Mouse (Mus musculus) MN1 (cell line): ENCODE results near the gene En2.

ENCODE experiments used
- DNase-seq: peaks from one replicate; pipeline ENCODE4 v3.0.0-alpha.2; 2016; ENCODE audit warnings: low spot score

The En2 gene

GRCm38 (mm10) chr5:28159891-28160470, 5.5 kb upstream of the En2 start:
- DNase-seq, result no peak

DNA sequence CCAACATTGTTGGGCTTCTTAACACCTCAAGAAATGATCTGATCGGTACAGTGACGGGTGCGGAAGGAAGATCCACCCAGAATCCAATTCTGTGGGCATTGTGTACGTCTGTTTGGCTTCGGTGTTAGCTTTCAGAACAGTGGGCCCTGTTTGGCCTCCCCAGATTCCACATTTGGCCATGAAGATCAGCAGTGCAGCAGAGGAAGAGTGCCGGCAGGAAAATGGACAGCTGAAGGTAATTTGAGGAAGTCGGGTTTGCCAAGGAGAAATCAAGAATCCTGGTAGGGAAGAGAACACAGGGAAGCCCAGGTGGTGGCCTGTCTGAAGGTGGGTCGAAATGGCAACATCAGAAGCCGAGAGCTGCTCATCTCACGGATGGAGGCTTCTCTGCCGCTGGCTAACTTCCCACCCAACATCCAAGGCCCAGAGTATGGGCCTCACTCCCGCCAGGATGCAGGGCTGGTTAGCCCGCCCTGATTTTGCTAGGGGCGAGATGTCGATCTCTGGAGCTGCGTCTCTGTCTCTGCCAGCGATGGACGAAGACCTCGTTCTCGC, 4.0 kb upstream of the En2 start:
- no peak for DNase-seq

DNA sequence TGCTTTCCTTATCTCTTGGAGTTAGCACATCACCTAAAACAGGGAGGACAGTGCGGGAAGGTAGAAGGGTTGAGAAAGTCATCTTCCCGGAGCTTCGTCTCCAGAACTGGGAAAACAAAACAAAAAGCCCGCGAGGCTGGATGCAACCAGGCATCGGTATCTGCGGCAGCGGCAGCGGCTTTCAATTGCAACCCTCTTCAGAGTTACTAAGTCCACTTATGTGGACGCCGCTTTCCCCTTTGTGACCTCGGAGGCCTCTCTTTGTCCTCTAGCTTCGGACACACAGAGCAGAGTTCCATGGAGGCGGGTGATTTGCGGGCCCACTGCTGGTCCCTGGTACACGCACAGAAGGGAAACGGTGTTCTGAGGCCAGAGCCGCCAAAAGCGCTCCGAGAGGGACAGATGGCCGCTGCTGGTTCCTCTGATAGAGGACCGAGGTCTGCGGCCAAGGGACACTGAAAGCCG, 3.5 kb upstream of the En2 start:
- DNase-seq, result no peak

DNA sequence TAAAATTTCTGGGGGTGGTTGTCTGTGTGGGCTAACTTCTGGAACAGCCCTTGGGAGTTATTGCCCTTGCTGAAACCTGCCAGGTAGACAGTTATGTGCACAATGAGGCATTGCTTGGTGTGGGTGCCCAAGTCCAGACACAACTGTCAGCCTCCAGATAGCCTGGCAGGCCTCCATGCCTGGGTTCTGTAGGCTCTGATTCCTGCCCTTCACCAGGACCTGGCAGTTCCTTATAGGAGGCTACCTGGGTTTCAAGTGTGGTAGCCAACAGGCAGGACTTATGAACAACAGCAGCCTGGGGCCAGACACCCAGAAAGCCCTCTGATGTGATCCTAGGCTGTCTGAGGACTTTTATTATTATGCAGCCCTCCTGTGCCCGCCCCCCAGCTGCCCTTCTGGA, 1.6 kb upstream of the En2 start:
- DNase-seq, result no peak

DNA sequence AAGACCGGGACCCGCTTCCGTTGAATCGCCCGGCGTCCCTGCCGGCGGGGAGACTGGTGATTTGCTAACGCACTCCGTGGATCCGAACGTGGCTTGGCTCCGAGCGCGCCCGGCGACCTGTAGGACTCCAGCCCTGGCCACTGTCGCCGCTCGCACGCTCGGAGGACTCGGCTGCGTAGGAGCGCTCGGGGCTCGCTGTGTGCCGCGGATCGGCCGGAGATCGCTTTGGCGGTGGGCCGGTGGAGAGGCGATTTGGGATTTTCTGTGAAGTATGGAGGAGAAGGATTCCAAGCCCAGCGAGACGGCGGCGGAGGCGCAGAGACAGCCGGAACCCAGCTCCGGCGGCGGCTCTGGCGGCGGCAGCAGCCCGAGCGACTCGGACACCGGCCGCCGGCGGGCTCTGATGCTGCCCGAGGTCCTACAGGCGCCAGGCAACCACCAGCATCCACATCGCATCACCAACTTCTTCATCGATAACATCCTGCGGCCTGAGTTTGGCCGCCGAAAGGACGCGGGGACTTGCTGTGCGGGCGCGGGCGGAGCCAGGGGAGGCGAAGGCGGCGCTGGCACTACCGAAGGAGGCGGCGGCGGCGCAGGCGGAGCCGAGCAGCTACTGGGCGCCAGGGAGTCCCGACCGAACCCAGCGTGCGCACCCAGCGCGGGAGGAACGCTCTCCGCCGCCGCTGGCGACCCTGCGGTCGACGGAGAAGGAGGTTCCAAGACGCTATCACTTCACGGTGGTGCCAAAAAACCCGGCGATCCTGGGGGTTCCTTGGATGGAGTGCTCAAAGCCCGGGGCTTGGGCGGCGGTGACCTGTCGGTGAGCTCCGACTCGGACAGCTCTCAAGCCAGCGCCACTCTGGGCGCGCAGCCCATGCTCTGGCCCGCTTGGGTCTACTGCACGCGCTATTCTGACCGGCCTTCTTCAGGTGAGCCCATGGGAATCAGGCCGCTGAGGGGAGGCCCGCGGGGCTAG, 1.1 kb downstream of the En2 start:
- DNase-seq, result no peak

GRCm38 (mm10) chr5:28167611-28168252, 2.2 kb downstream of the En2 start:
- DNase-seq, result no peak

DNA sequence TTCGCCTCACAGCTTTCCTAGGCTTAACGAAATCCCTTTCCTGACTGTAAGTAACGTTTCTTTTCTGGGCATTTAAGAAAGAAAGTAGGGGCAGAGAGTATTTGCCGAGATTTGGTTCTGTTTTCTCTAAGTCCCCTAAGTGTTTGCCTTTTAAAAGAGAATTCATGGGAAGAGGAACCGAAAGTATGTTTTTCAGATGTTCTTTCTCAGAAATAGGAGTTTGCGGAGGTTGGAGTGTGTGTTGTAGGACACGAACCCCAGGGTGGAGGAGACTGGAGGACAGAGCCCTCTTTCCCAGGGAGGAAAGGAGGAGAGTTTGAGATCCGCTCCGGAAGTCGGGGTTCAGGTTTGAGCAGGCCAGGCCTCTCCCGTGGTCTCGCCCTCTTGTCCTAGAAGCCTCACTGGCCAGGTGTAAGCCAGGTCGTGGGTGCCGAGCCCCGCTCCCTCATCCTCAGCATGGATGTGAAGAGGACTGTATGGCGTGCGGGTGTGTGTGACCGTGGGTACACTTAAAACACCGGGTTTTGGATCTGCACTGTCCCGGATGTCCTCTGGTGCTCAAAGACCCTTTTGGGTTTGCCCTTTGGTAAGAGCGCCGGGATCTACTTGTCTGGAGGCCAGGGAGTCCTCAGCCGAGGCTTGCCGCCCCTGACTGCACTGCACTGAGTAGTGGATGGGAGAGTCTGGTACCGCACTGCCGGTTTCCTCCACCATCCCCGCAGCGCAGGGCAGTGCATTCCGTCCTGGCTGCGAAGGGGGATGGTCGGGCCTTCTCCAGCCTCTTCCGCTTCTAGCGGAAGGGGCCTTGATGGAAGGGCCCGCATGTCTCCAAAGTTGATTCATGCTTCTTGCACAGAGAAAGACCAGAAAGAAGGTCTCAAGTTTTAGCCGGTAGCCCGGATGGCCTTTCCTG, 3.0 kb downstream of the En2 start:
- no peak for DNase-seq

DNA sequence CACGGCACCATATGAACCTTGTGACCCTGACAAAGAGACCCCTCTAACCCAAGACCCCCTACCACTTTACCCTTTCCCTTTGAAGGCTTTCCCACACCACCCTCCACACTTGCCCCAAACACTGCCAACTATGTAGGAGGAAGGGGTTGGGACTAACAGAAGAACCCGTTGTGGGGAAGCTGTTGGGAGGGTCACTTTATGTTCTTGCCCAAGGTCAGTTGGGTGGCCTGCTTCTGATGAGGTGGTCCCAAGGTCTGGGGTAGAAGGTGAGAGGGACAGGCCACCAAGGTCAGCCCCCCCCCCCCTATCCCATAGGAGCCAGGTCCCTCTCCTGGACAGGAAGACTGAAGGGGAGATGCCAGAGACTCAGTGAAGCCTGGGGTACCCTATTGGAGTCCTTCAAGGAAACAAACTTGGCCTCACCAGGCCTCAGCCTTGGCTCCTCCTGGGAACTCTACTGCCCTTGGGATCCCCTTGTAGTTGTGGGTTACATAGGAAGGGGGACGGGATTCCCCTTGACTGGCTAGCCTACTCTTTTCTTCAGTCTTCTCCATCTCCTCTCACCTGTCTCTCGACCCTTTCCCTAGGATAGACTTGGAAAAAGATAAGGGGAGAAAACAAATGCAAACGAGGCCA, 3.8 kb downstream of the En2 start:
- DNase-seq, result no peak

DNA sequence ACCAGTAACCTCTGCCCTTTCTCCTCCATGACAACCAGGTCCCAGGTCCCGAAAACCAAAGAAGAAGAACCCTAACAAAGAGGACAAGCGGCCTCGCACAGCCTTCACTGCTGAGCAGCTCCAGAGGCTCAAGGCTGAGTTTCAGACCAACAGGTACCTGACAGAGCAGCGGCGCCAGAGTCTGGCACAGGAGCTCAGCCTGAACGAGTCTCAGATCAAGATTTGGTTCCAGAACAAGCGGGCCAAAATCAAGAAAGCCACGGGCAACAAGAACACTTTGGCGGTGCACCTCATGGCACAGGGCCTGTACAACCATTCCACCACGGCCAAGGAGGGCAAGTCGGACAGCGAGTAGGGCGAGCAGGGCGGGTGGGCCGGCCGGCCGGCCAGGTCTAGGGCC, 4.6 kb downstream of the En2 start:
- no peak for DNase-seq

- DNase-seq, result no peak
Observed at GRCm38 (mm10) chr5:28170892-28171291, 5.4 kb downstream of the En2 start.

DNA sequence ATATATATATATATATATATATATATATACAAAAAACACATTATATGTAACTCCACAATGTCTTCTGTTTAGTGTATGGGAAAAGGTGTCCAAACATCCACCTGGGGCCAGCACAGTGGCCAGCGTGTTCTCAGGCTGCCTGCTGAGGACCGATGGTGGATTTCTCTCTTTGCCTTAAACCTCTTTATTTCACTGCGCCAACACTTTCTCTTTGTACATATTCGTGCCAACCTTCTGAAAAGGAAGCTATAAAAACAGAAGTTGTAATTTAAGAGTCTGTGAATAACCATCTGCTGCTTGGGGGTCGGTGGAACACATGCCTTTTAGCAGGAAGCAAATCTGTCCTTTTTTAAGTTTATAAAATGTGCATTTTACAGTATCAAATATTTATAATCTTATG, 6.2 kb downstream of the En2 start:
- DNase-seq, result no peak

DNA sequence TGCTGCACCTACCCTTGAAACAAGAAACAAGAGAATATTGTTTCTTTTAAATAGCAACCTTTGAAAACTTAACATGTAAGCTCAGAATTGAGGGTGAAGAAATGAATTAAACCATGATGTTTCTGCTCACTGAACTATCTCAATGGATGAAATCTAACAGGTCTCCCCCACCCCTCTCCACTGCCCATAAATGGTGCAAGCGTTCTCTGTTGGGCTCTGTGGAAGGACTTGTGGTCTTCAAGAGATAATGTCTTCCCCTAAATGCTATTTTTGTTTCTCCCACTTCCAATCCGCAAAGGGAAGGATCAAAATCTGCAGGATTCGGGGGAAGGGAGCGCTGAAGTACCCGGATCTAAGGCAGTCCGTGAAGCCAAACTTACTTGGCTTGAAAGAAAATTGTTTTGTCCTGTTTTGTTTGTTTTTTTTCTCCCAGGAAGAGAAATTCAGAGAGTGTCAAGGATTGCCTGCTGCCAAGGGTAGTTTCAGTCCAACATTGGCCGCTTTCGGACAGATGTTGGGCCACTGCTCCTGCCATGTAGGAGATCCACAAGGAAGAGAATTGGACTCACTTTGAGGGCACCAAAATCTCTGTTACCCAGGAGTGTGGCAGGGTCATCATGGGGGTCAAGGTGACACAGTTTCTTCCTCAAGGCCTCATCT, 6.9 kb downstream of the En2 start:
- no peak for DNase-seq

GRCm38 (mm10) chr5:28172921-28173670, 7.6 kb downstream of the En2 start:
- DNase-seq, result no peak

- no peak for DNase-seq
Observed at GRCm38 (mm10) chr5:28173674-28174073, 8.2 kb downstream of the En2 start.

- DNase-seq, result no peak
Observed at GRCm38 (mm10) chr5:28174086-28174485, 8.6 kb downstream of the En2 start.

DNA sequence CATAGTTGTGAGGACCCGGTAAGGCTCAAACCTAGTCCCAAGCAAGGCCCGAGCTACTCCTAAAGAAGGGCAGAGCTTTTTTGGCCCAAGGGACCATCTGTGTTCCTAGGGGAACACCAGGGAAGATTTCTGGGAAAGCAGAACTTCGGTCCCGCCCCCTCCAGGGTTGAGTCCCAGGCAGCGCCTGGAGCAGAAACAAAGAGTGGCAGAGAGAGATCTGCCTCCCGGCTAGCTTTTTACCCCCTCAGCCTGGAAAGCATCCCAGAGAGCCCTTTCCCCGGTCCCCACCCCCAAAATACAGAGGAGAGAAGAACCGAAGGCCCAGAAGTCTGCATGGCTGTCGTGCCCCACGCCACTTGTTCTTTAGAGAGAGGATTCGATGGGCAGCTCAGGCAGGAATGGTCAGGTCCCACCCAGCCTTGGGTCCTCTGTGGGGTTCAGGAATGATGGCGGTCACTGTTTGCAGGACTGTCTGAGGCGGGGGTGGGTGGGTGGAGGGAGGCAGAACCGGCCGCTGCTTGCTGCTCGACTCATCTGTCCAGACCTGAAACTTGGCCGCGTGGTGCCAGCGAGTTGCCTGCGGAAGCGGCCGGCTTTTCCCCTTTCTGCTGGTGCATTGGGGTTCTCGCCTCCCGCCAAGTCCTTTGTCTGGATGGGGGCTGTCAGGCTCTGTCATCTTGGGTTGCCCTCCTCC, 9.5 kb downstream of the En2 start:
- no peak for DNase-seq

- no peak for DNase-seq
Observed at GRCm38 (mm10) chr5:28175570-28175919, 10.1 kb downstream of the En2 start.

- DNase-seq, result no peak
Observed at GRCm38 (mm10) chr5:28176023-28176422, 10.5 kb downstream of the En2 start.

DNA sequence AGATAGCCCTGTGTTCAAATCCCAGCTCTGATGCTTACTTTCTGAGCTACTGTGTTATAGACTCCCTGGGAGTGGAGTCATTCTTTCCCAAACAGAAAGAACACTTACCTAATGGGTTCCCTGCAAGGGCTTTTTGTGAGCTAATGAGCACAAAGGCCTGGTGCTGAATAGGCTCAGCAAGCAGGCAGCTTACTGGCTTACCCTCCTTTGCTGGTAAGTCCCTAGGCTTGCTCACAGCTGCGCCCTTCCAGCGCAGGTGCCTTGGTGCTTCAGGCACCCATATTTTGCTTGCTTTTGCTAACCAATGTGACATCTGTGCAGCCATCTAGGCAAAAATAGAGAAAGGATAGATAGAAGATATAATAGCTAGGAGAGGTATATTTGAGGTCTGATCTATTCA, 11.1 kb downstream of the En2 start:
- no peak for DNase-seq
